In the genomic region with DNA sequence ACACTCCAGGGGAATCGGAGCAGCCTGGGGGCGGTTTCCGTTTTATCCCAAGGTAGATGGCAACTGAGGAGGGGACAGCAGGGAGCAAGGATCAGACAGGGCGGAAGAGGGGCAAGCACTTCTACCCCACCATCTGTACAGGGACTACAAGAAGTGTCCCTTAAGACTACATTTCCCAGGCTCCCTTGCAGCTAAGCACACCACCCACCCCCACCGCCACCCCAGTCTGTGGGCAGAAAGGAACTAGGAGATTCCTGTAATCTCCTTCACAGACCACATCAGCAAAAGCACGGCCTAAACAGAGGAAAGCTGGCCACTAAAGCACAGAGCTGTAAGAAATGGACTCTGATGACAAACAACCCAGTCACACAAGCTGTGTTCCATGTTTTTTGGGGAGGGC, we compare ENCODE assay signal across 25 mouse cellular contexts. TPM values are rescaled to one million over a fixed set of nuclear protein-coding genes. Genes with fewer than 3 reads are reported as not detected.
DNase-seq lines count a peak whose midpoint lies in the region; TF ChIP-seq lines count a peak whose summit lies in the region.
"Had no signal": no experiment of that assay in that cellular context is flagged by ENCODE, and none has a peak within 500 bp of the region (broad histone marks: within the 10 kb centered on the region; RNA-seq: fewer than 3 reads in every experiment).

No protein-coding gene starts in this region.

- H3K27ac ChIP-seq in layer of hippocampus, adult 2 months: peak overlapping the region; percentile 18; the same call in 1 of the 2 replicates
- H3K27ac ChIP-seq: embryonic facial prominence, embryonic 12.5 days; gastrocnemius, adult 2 months; hindbrain, embryonic 15.5 days; kidney, postnatal 0 days; limb, embryonic 13.5 days; liver, embryonic 12.5 days; midbrain, embryonic 13.5 days; neural tube, embryonic 12.5 days had no signal

- peaks cover 62% of the 10 kb centered on the region for H3K4me1 ChIP-seq in E14TG2a.4 (replicated peaks; ENCODE audit: low read depth, low read length)
- H3K4me1 ChIP-seq: limb, embryonic 13.5 days; midbrain, embryonic 13.5 days; neural tube, embryonic 12.5 days had no signal

- peak in 1 of 2 experiments; percentile 43 for DNase-seq in layer of hippocampus, adult 2 months (ENCODE audit: low spot score in 2 of 2)
- DNase-seq in layer of hippocampus, adult 11-12 months (ENCODE audit: low spot score): no peak
- peak; percentile 21 for DNase-seq in retina, postnatal 1 day
- no peak for DNase-seq in retina, embryonic 14.5 days (ENCODE audit: low spot score)
- DNase-seq in ZHBTc4 (ENCODE audit: low read depth, low spot score): peak; percentile 51
- no peak for DNase-seq in natural killer cell, adult 2 months (ENCODE audit: low spot score in 2 of 2)
- no peak for DNase-seq in layer of hippocampus, adult 9-11 months
- DNase-seq: adrenal gland, postnatal 36 days; cerebellum, adult 11 months; kidney, adult 2 months; layer of hippocampus, postnatal 36 days; lung, adult 18-20 months; lung, postnatal 10 days; right cerebral cortex, postnatal 4 days; thymus, adult 18-20 months had no signal

- peaks cover 53% of the 10 kb centered on the region for H3K27me3 ChIP-seq in E14TG2a.4 (ENCODE audit: insufficient read depth, low read length)
- H3K27me3 ChIP-seq: hindbrain, embryonic 15.5 days had no signal

- no peak for TF ChIP-seq CTCF in layer of hippocampus, adult 2 months (conservative IDR thresholded peaks at IDR 0.05)
- TF ChIP-seq CTCF in E14TG2a.4 (conservative IDR thresholded peaks at IDR 0.05; ENCODE audit: low read length): no peak

- no peaks in the 10 kb centered on the region for H3K9me3 ChIP-seq in E14TG2a.4 (ENCODE audit: low read length)
- H3K9me3 ChIP-seq: embryonic facial prominence, embryonic 12.5 days; hindbrain, embryonic 15.5 days; limb, embryonic 13.5 days; liver, embryonic 12.5 days; midbrain, embryonic 13.5 days; neural tube, embryonic 12.5 days had no signal

- peaks cover 28% of the 10 kb centered on the region for H3K36me3 ChIP-seq in E14TG2a.4 (ENCODE audit: insufficient read depth, low read length)

- no peak overlapping the region for H3K4me3 ChIP-seq in layer of hippocampus, adult 2 months
- H3K4me3 ChIP-seq in E14TG2a.4 (replicated peaks; ENCODE audit: low read length): peak overlapping the region; percentile 78
- H3K4me3 ChIP-seq: embryonic facial prominence, embryonic 12.5 days; gastrocnemius, adult 2 months; hindbrain, embryonic 15.5 days; limb, embryonic 13.5 days; liver, embryonic 12.5 days; midbrain, embryonic 13.5 days; neural tube, embryonic 12.5 days had no signal

RNA-seq across cellular contexts. Expression of a gene that starts 21.8 kb away (rescaled TPM):
- not detected for total RNA-seq in layer of hippocampus, adult 2 months (2021)
- total RNA-seq: layer of hippocampus, adult 18-20 months had no signal

RNA-seq across cellular contexts. Expression of a gene that starts 22.4 kb away (rescaled TPM):
- 1 to 10 TPM; 3.2 to 3.5 TPM for total RNA-seq in layer of hippocampus, adult 2 months (2021)

RNA-seq across cellular contexts. Expression of a gene that starts 32.3 kb away (rescaled TPM):
- total RNA-seq in layer of hippocampus, adult 2 months (2021): 10 to 100 TPM; 92.9 to 99.6 TPM

RNA-seq across cellular contexts. Expression of a gene that starts 36.8 kb away (rescaled TPM):
- total RNA-seq in layer of hippocampus, adult 2 months (2021): under 1 TPM; 0.10 to 0.38 TPM

RNA-seq across cellular contexts. Expression of a gene that starts 44.5 kb away (rescaled TPM):
- total RNA-seq in layer of hippocampus, adult 2 months (2021): 10 to 100 TPM; 36.4 to 36.5 TPM

Comparison
In these comparisons a context has a peak if more than half of its experiments do, and no peak if none do; other contexts are left out.
1. DNase-seq: peak in retina, postnatal 1 day (single experiment) and ZHBTc4 (single experiment); none in layer of hippocampus, adult 11-12 months (single experiment), retina, embryonic 14.5 days (single experiment), natural killer cell, adult 2 months (0 of 2) and layer of hippocampus, adult 9-11 months (single experiment).